Mouse (Mus musculus): ENCODE results near the gene Cct5.

GRCm38 (mm10) chr15:31602426-31602825 lies 822 bp upstream of the Cct5 start:
- TF ChIP-seq CTCF (conservative IDR thresholded peaks at IDR 0.05 in 1 of 2, IDR thresholded peaks at IDR 0.05 in 1 of 2; ENCODE audit: low read depth in 2 of 2, low read length in 2 of 2) (peak in 1 of 2 experiments; percentile 51; a peak in 2 of 4 replicates), POLR2A (IDR thresholded peaks at IDR 0.05; ENCODE audit: low read depth, low read length) (no peak), ZMIZ1 (IDR thresholded peaks at IDR 0.05; ENCODE audit: low read depth, low read length) (no peak; the same call in 1 of the 2 replicates), EP300 (IDR thresholded peaks at IDR 0.05; ENCODE audit: low read length) (no peak), SMC3 (IDR thresholded peaks at IDR 0.05; ENCODE audit: low read depth, low read length) (peak; percentile 22), E2F4 (IDR thresholded peaks at IDR 0.05; ENCODE audit: insufficient replicate concordance, low read depth, low read length) (no peak), HCFC1 (IDR thresholded peaks at IDR 0.05; ENCODE audit: low read depth, low read length) (no peak), ELF1 (IDR thresholded peaks at IDR 0.05; ENCODE audit: low read depth, low read length) (no peak), SIN3A (IDR thresholded peaks at IDR 0.05; ENCODE audit: low read length) (0 out of 2 replicates have a peak, but pooled peaks have one; percentile 37), CHD2 (IDR thresholded peaks at IDR 0.05; ENCODE audit: low read length) (no peak), RCOR1 (conservative IDR thresholded peaks at IDR 0.05; ENCODE audit: low read depth, low read length) (no peak)

All from CH12.LX (cell line).